Mouse (Mus musculus) spleen, embryonic (tissue): ENCODE results near the gene Gm17727.
"Not testable (repeated sequence)": the region's sequence is repeated elsewhere in the genome, so short reads cannot be mapped to it uniquely, and the experiment has no call there.

Experiments used
- CTCF ChIA-PET: fragments of 350-600 bp; sonication (Branson Sonifier 250); formaldehyde crosslinking; loops from one replicate; lab custom pipeline; 2022; lab: Charles Lee

The Gm17727 gene

GRCm38 (mm10) chr9:35778009-35778408 is at the start of gene Gm17727:
Gene Gm17727 (minus strand): TSS chr9:35778109.
- CTCF ChIA-PET, result no interaction called here

GRCm38 (mm10) chr9:35817881-35818280 is 40.0 kb upstream of the Gm17727 start:
- CTCF ChIA-PET, result not testable (repeated sequence)

- CTCF ChIA-PET, result no interaction called here
These were observed 20.2 kb upstream of the Gm17727 start for GRCm38 (mm10) chr9:35798146-35798545.

- CTCF ChIA-PET, result no interaction called here
These were observed 12.1 kb upstream of the Gm17727 start, which contains the start of the genes Gm27235 and D730048I06Rik for GRCm38 (mm10) chr9:35790001-35790400. Gene Gm27235 (minus strand): TSS chr9:35790101. Gene D730048I06Rik (minus strand): TSS chr9:35790112.

GRCm38 (mm10) chr9:35756843-35757242 is 21.1 kb downstream of the Gm17727 start:
- CTCF ChIA-PET, result no interaction called here

GRCm38 (mm10) chr9:35740749-35741148 is 37.2 kb downstream of the Gm17727 start, which contains the start of gene Gm17677:
Gene Gm17677 (plus strand): TSS chr9:35741049.
- CTCF ChIA-PET, result no interaction called here
